16 mouse cellular contexts compared by ENCODE assay signal in genomic region chr17:16926200-16926599, GRCm38 (mm10).
A peak's percentile ranks its signal among the peaks of the same experiment; 100 is the strongest.
DNase-seq lines count a peak whose midpoint lies in the region; ATAC-seq and TF ChIP-seq lines count a peak whose summit lies in the region.
"Had no signal": no experiment of that assay in that cellular context is flagged by ENCODE, and none has a peak within 500 bp of the region (broad histone marks: within the 10 kb centered on the region; RNA-seq: fewer than 3 reads in every experiment).

No protein-coding gene starts in this region.

- H3K4me2 ChIP-seq in embryonic facial prominence, embryonic 14.5 days (ENCODE audit: low read depth, low read length): no peak overlapping the region
- no peak overlapping the region for H3K4me2 ChIP-seq in intestine, postnatal 0 days (replicated peaks; ENCODE audit: low read depth)
- no peak overlapping the region for H3K4me2 ChIP-seq in intestine, embryonic 16.5 days (ENCODE audit: low read depth, low read length)
- no peak overlapping the region for H3K4me2 ChIP-seq in liver, postnatal 0 days (ENCODE audit: low read depth, low read length)
- H3K4me2 ChIP-seq: hindbrain, embryonic 12.5 days; neural tube, embryonic 12.5 days had no signal

- ATAC-seq in embryonic facial prominence, embryonic 14.5 days (ENCODE audit: low read depth): no peak
- ATAC-seq in intestine, postnatal 0 days: no peak
- no peak for ATAC-seq in intestine, embryonic 16.5 days
- ATAC-seq in liver, postnatal 0 days: no peak

- peak; percentile 1 for DNase-seq in embryonic facial prominence, embryonic 14.5 days (ENCODE audit: low spot score)
- DNase-seq in embryonic facial prominence, embryonic 10.5 days (ENCODE audit: low spot score): no peak
- DNase-seq in retina, embryonic 14.5 days (ENCODE audit: low spot score): peak; percentile 17
- DNase-seq in retina, postnatal 1 day: no peak
- DNase-seq in liver, postnatal 0 days: no peak
- no peak for DNase-seq in urinary bladder, postnatal 4 days (ENCODE audit: low spot score in 2 of 2)
- DNase-seq: adrenal gland, postnatal 10 days; B cell, adult 2 months; cerebellum, adult 9-10 months; kidney, adult 9 months; lung, postnatal 36 days had no signal

- no peaks in the 10 kb centered on the region for H3K36me3 ChIP-seq in embryonic facial prominence, embryonic 14.5 days (ENCODE audit: control insufficient read depth, insufficient read depth, low read length)
- no peaks in the 10 kb centered on the region for H3K36me3 ChIP-seq in embryonic facial prominence, embryonic 10.5 days (replicated peaks)
- no peaks in the 10 kb centered on the region for H3K36me3 ChIP-seq in intestine, postnatal 0 days (ENCODE audit: control insufficient read depth, insufficient read depth)
- H3K36me3 ChIP-seq in intestine, embryonic 16.5 days (ENCODE audit: control insufficient read depth, insufficient read depth, low read length): no peaks in the 10 kb centered on the region
- no peaks in the 10 kb centered on the region for H3K36me3 ChIP-seq in liver, postnatal 0 days (replicated peaks; ENCODE audit: insufficient read depth, low read length)
- H3K36me3 ChIP-seq: hindbrain, embryonic 12.5 days; neural tube, embryonic 12.5 days had no signal

- H3K9ac ChIP-seq in embryonic facial prominence, embryonic 14.5 days (ENCODE audit: low read depth, low read length): no peak overlapping the region
- H3K9ac ChIP-seq in intestine, postnatal 0 days (ENCODE audit: low read depth, low read length): no peak overlapping the region
- H3K9ac ChIP-seq in intestine, embryonic 16.5 days (ENCODE audit: low read depth, low read length): no peak overlapping the region
- no peak overlapping the region for H3K9ac ChIP-seq in liver, postnatal 0 days (replicated peaks)
- H3K9ac ChIP-seq: hindbrain, embryonic 12.5 days; liver, embryonic 14.5 days; neural tube, embryonic 12.5 days had no signal

- no peaks in the 10 kb centered on the region for H3K27me3 ChIP-seq in embryonic facial prominence, embryonic 14.5 days (replicated peaks; ENCODE audit: control insufficient read depth, insufficient read depth, low read length)
- H3K27me3 ChIP-seq in embryonic facial prominence, embryonic 10.5 days (replicated peaks; ENCODE audit: low read depth, poor library complexity, severe bottlenecking): no peaks in the 10 kb centered on the region
- no peaks in the 10 kb centered on the region for H3K27me3 ChIP-seq in intestine, postnatal 0 days (replicated peaks; ENCODE audit: control insufficient read depth, insufficient read depth, low read length)
- H3K27me3 ChIP-seq in intestine, embryonic 16.5 days (replicated peaks; ENCODE audit: control insufficient read depth, insufficient read depth, low read length): no peaks in the 10 kb centered on the region
- H3K27me3 ChIP-seq in liver, postnatal 0 days (ENCODE audit: insufficient read depth, low read length): no peaks in the 10 kb centered on the region
- H3K27me3 ChIP-seq: hindbrain, embryonic 12.5 days; neural tube, embryonic 12.5 days had no signal

- H3K27ac ChIP-seq in embryonic facial prominence, embryonic 14.5 days (replicated peaks; ENCODE audit: low read depth, low read length): no peak overlapping the region
- no peak overlapping the region for H3K27ac ChIP-seq in embryonic facial prominence, embryonic 10.5 days (replicated peaks)
- H3K27ac ChIP-seq in intestine, postnatal 0 days (ENCODE audit: low read depth, low read length): no peak overlapping the region
- H3K27ac ChIP-seq in intestine, embryonic 16.5 days (ENCODE audit: low read length): no peak overlapping the region
- no peak overlapping the region for H3K27ac ChIP-seq in liver, postnatal 0 days (ENCODE audit: low read depth)
- H3K27ac ChIP-seq: hindbrain, embryonic 12.5 days; liver, embryonic 14.5 days; neural tube, embryonic 12.5 days had no signal

- H3K4me1 ChIP-seq in embryonic facial prominence, embryonic 14.5 days (ENCODE audit: control insufficient read depth, insufficient read depth, low read length): no peaks in the 10 kb centered on the region
- H3K4me1 ChIP-seq in embryonic facial prominence, embryonic 10.5 days: no peaks in the 10 kb centered on the region
- no peaks in the 10 kb centered on the region for H3K4me1 ChIP-seq in intestine, postnatal 0 days (replicated peaks; ENCODE audit: control insufficient read depth, insufficient read depth, low read length)
- no peaks in the 10 kb centered on the region for H3K4me1 ChIP-seq in intestine, embryonic 16.5 days (ENCODE audit: control insufficient read depth, insufficient read depth, low read length)
- no peaks in the 10 kb centered on the region for H3K4me1 ChIP-seq in liver, postnatal 0 days (ENCODE audit: insufficient read depth)
- H3K4me1 ChIP-seq: hindbrain, embryonic 12.5 days; neural tube, embryonic 12.5 days had no signal

- no peak overlapping the region for H3K4me3 ChIP-seq in embryonic facial prominence, embryonic 14.5 days (ENCODE audit: low read depth, low read length)
- H3K4me3 ChIP-seq in embryonic facial prominence, embryonic 10.5 days: no peak overlapping the region
- no peak overlapping the region for H3K4me3 ChIP-seq in intestine, postnatal 0 days (ENCODE audit: low read depth, low read length)
- H3K4me3 ChIP-seq in intestine, embryonic 16.5 days (ENCODE audit: low read length): no peak overlapping the region
- H3K4me3 ChIP-seq in liver, postnatal 0 days (ENCODE audit: low read depth, low read length): no peak overlapping the region
- H3K4me3 ChIP-seq: hindbrain, embryonic 12.5 days; neural tube, embryonic 12.5 days had no signal

- H3K9me3 ChIP-seq in embryonic facial prominence, embryonic 14.5 days (ENCODE audit: control insufficient read depth, low read length): no peaks in the 10 kb centered on the region
- H3K9me3 ChIP-seq in embryonic facial prominence, embryonic 10.5 days: 0 out of 2 replicates have a peak, but pooled peaks cover 2% of the 10 kb centered on the region
- no peaks in the 10 kb centered on the region for H3K9me3 ChIP-seq in intestine, postnatal 0 days (ENCODE audit: control insufficient read depth)
- no peaks in the 10 kb centered on the region for H3K9me3 ChIP-seq in intestine, embryonic 16.5 days (ENCODE audit: control insufficient read depth, low read length)
- H3K9me3 ChIP-seq in liver, postnatal 0 days (ENCODE audit: low read length): no peaks in the 10 kb centered on the region
- H3K9me3 ChIP-seq: hindbrain, embryonic 12.5 days; neural tube, embryonic 12.5 days had no signal

- TF ChIP-seq CTCF in intestine, postnatal 0 days (IDR thresholded peaks at IDR 0.05; ENCODE audit: low read depth): peak; percentile 55
- TF ChIP-seq CTCF in liver, postnatal 0 days (IDR thresholded peaks at IDR 0.05; ENCODE audit: low read depth): no peak

- no peak for TF ChIP-seq EP300 in liver, postnatal 0 days (IDR thresholded peaks at IDR 0.05; ENCODE audit: low read depth)

Comparison
In these comparisons a context has a peak if more than half of its experiments do, and no peak if none do; other contexts are left out.
1. DNase-seq: peak in embryonic facial prominence, embryonic 14.5 days (single experiment) and retina, embryonic 14.5 days (single experiment); none in embryonic facial prominence, embryonic 10.5 days (single experiment), retina, postnatal 1 day (single experiment), liver, postnatal 0 days (single experiment) and urinary bladder, postnatal 4 days (0 of 2).